Mouse (Mus musculus) embryonic facial prominence, embryonic 13.5 days (tissue): ENCODE measurements at regions not wholly inside any gene's neighbourhood (a gene's known extent, or its start where the extent isn't known, plus 50 kb on each side); places are given as distances from the start of the nearest gene placed in this dataset. TPM values are rescaled to one million over a fixed set of nuclear protein-coding genes. Genes with fewer than 3 reads are reported as not detected.

ENCODE experiments used
- ATAC-seq: fragments of 200-750 bp; cut with Nextera tagmentation; 2 replicates; pipeline ENCODE4 v1.8.0; 2017; ENCODE audit warnings: low read depth; ENCODE audit not compliant: insufficient number of reproducible peaks, insufficient read depth, low FRiP score, low TSS enrichment
- H3K27ac ChIP-seq: fragments of 300-500 bp; sonication (generic); 2 replicates; pipeline ENCODE4 v1.5.1; 2015; ENCODE audit warnings: moderate library complexity, mild to moderate bottlenecking, inconsistent platforms
- H3K27me3 ChIP-seq: fragments of 300-500 bp; sonication (generic); 2 replicates; pipeline ENCODE4 v1.6.1; 2015; ENCODE audit warnings: mild to moderate bottlenecking, inconsistent platforms
- H3K36me3 ChIP-seq: fragments of 300-500 bp; sonication (generic); 2 replicates; pipeline ENCODE4 v1.6.1; 2015; ENCODE audit warnings: mild to moderate bottlenecking, inconsistent platforms
- H3K4me1 ChIP-seq: fragments of 300-500 bp; sonication (generic); 2 replicates; pipeline ENCODE4 v1.6.1; 2015; ENCODE audit warnings: inconsistent platforms
- H3K4me2 ChIP-seq: fragments of 300-500 bp; sonication (generic); 2 replicates; pipeline ENCODE4 v1.6.1; 2015; ENCODE audit warnings: moderate library complexity, mild to moderate bottlenecking, inconsistent platforms
- H3K4me3 ChIP-seq: fragments of 300-500 bp; sonication (generic); 2 replicates; pipeline ENCODE4 v1.5.1; 2015; ENCODE audit warnings: mild to moderate bottlenecking, inconsistent platforms
- H3K9ac ChIP-seq: fragments of 300-500 bp; sonication (generic); 2 replicates; pipeline ENCODE4 v1.6.1; 2015; ENCODE audit warnings: mild to moderate bottlenecking, inconsistent platforms
- H3K9me3 ChIP-seq: fragments of 300-500 bp; sonication (generic); 2 replicates; pipeline ENCODE4 v1.6.1; 2016; ENCODE audit warnings: inconsistent platforms
- WGBS: fragments of 180-500 bp; shearing (Covaris S2); methylation state at CpG from one replicate; pipeline ENCODE4 v1.1.7; 2015; ENCODE audit warnings: mixed read lengths; 5-methylcytosine and 5-hydroxymethylcytosine counted together
- microRNA-seq: library from miRNA; unstranded; fragments of <30 nt; microRNA quantifications from one replicate; pipeline ENCODE4, GENCODE M21; 2016

DNA sequence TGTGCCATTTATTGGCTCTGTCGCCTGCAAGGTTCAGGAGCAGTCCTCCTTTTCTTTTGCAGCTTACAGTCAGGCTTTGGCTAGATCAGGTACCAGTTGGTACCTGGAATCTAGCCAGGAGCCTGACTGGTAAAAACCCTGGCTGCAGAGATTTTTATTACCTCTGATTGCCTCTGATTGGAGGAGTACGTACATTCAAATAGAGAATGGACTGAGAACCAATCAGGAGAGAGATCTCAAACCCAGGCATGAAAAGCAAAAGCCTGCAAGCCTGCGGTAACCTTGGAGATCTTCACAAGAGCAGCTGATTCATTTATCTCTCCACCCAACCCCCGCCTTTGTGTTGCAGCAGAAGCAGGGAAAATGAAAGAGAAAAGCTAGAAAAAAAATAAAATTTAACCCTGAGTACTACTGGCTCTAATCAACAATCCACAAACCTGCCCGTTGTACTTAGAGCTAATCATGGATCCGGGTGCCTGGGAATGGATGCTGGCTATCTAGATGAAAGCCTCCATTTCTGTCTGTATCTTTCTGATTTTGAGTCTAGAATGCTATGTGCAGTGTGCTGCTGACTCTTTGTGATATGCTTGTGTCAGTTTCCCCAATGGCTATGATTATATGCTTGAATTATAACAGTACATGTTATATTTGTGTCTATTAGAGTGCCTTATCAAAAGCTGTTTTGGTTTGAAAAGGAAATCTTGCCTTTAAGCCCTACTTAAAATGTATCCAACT is 406.2 kb upstream of the Ndn start:
- Histone ChIP-seq H3K36me3 (no peaks in the 10 kb centered on the region), H3K27ac (no peak overlapping the region), H3K4me2 (no peak overlapping the region), H3K4me1 (no peaks in the 10 kb centered on the region), H3K27me3 (no peaks in the 10 kb centered on the region), H3K4me3 (no peak overlapping the region), H3K9ac (no peak overlapping the region), H3K9me3 (peaks cover 7% of the 10 kb centered on the region; the same call in 1 of the 2 replicates)
- peak; percentile 52; the same call in 1 of the 2 replicates for ATAC-seq
- WGBS: 51% methylated on average over 6 of the region's 6 CpGs

GRCm38 (mm10) chr7:61982203-61982932 is 364.0 kb upstream of the Ndn start:
- ATAC-seq: no peak
- Histone ChIP-seq H3K9ac (no peak overlapping the region), H3K9me3 (no peaks in the 10 kb centered on the region), H3K4me1 (no peaks in the 10 kb centered on the region), H3K27me3 (no peaks in the 10 kb centered on the region), H3K27ac (no peak overlapping the region), H3K4me3 (no peak overlapping the region), H3K36me3 (no peaks in the 10 kb centered on the region; the same call in 1 of the 2 replicates), H3K4me2 (no peak overlapping the region)
- WGBS: 41% methylated on average over 2 of the region's 2 CpGs

DNA sequence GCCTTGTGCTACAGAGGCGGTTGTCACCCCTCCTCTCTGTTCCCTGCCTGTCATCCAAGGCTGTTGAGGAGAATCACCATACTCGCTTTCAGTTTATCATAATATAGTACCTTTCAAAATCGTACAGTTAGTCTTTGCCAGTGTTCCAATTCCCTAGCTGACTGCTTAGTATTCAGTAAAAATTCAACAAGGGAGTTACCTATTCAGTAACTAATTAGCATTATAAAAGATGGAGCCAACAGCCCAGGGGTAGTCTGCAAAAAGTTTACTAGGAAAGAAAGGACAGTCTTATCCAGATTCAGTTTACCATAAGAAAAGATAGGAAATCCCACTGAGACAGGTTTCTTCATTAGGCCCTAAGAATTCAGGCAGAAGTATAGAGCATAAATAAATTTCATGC is 319.7 kb upstream of the Ndn start:
- no peaks in the 10 kb centered on the region; the same call in 1 of the 2 replicates for H3K9me3 ChIP-seq
- ATAC-seq: no peak
- H3K4me1 ChIP-seq: no peaks in the 10 kb centered on the region
- no peaks in the 10 kb centered on the region for H3K36me3 ChIP-seq
- no peak overlapping the region for H3K4me3 ChIP-seq
- no peak overlapping the region for H3K27ac ChIP-seq
- WGBS: 79% methylated on average over 3 of the region's 3 CpGs
- no peak overlapping the region for H3K9ac ChIP-seq
- no peak overlapping the region for H3K4me2 ChIP-seq
- H3K27me3 ChIP-seq: no peaks in the 10 kb centered on the region

GRCm38 (mm10) chr7:62045743-62046451 is 300.5 kb upstream of the Ndn start:
- Histone ChIP-seq H3K9ac (no peak overlapping the region), H3K9me3 (no peaks in the 10 kb centered on the region; the same call in 1 of the 2 replicates), H3K4me3 (no peak overlapping the region), H3K4me2 (no peak overlapping the region), H3K4me1 (no peaks in the 10 kb centered on the region), H3K27ac (no peak overlapping the region), H3K27me3 (no peaks in the 10 kb centered on the region), H3K36me3 (no peaks in the 10 kb centered on the region)
- 64% methylated on average over 3 of the region's 3 CpGs for WGBS
- ATAC-seq: no peak

- no peak overlapping the region for H3K9ac ChIP-seq
- no peaks in the 10 kb centered on the region for H3K27me3 ChIP-seq
- H3K4me3 ChIP-seq: no peak overlapping the region
- no peak for ATAC-seq
- no peaks in the 10 kb centered on the region; the same call in 1 of the 2 replicates for H3K9me3 ChIP-seq
- no peaks in the 10 kb centered on the region for H3K4me1 ChIP-seq
- no peak overlapping the region for H3K27ac ChIP-seq
- no peak overlapping the region for H3K4me2 ChIP-seq
- 82% methylated on average over 2 of the region's 2 CpGs for WGBS
- no peaks in the 10 kb centered on the region for H3K36me3 ChIP-seq
Measured at GRCm38 (mm10) chr7:62046452-62046809, 299.9 kb upstream of the Ndn start.

DNA sequence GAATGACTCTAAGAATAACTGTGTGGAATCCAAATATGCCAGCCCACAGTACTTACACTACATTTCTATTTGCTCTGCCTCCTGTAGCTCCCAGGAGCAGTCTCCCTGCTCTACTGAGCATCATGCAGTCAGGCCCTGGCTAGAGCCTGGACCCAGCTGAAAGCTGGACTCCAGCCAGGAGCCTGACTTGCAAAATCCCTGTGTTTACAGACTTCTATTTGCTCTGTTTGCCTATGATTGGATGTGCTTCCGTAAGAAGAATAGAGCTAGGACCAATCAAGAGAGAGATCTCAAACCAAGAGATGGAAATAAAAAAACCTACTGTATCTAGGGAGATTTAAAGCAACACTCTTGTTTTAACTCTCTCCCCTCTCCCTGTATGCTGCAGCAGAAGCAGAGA is 267.8 kb upstream of the Ndn start:
- peaks cover 3% of the 10 kb centered on the region; the same call in 1 of the 2 replicates for H3K9me3 ChIP-seq
- H3K27ac ChIP-seq: no peak overlapping the region
- H3K4me2 ChIP-seq: no peak overlapping the region
- H3K9ac ChIP-seq: no peak overlapping the region
- WGBS: 64% methylated on average over 1 of the region's 1 CpGs
- no peak for ATAC-seq
- H3K27me3 ChIP-seq: no peaks in the 10 kb centered on the region
- H3K4me1 ChIP-seq: no peaks in the 10 kb centered on the region
- no peaks in the 10 kb centered on the region for H3K36me3 ChIP-seq
- no peak overlapping the region for H3K4me3 ChIP-seq

DNA sequence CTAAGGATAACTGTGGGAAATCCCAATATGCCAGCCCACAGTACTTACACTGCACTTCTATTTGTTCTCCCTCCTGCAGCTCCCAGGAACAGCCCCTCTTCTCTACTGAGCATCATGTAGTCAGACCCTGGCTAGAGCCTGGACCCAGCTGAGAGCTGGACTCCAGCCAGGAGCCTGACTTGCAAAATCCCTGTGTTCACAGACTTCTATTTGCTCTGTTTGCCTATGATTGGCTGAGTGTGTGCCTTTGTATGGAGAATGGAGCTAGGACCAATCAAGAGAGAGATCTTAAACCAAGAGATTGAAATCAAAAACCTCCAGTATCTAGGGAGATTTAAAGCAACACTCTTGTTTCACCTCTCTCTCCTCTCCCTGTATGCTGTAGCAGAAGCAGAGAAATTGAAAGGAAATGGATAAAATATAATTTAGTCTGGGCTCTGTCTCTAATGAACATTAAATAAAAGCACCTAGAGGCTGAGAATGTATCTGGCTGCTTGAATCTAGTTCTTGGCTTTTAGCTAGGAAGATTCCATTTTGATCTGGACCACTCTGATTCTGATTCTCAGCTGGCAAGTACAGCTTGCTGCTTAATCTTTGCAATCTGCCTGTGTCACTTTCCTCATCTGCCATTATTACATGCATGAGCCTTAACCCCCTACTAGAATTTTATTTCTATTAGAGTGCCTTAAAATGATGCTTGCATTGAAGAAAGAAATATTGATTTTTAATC is 261.1 kb upstream of the Ndn start:
- peak; percentile 64; the same call in 1 of the 2 replicates for ATAC-seq

More for the DNA sequence above, 261.1 kb upstream of the Ndn start:
- no peak overlapping the region for H3K4me3 ChIP-seq
- no peaks in the 10 kb centered on the region for H3K9me3 ChIP-seq
- no peaks in the 10 kb centered on the region for H3K36me3 ChIP-seq
- no peaks in the 10 kb centered on the region for H3K4me1 ChIP-seq
- H3K9ac ChIP-seq: no peak overlapping the region
- no peak overlapping the region for H3K4me2 ChIP-seq
- no peak overlapping the region for H3K27ac ChIP-seq
- no peaks in the 10 kb centered on the region for H3K27me3 ChIP-seq

Small RNA genes in the stretch of these regions (microRNA-seq; reads per million reads assigned to microRNA genes)
- gene Gm24923 (not detected), gene Mir344-2 (not detected), gene Mir344f (0.92 reads per million), gene Mir344g (not detected), gene Mir344i (not detected)
